In genomic region chr9:14059228-14059779, GRCm38 (mm10) we compare ENCODE assay signal across 8 mouse cellular contexts.
A peak's percentile ranks its signal among the peaks of the same experiment; 100 is the strongest.
DNase-seq lines count a peak whose midpoint lies in the region; ATAC-seq lines count a peak whose summit lies in the region.

No protein-coding gene starts in this region.

- H3K9ac ChIP-seq in midbrain, embryonic 13.5 days (replicated peaks) = no peak overlapping the region
- H3K9ac ChIP-seq in stomach, embryonic 14.5 days (replicated peaks; ENCODE audit: low read depth, low read length) = no peak overlapping the region

- H3K4me2 ChIP-seq in midbrain, embryonic 13.5 days (replicated peaks) = no peak overlapping the region
- H3K4me2 ChIP-seq in stomach, embryonic 14.5 days (replicated peaks; ENCODE audit: low read depth, low read length) = no peak overlapping the region

- peaks cover 16% of the 10 kb centered on the region for H3K4me1 ChIP-seq in midbrain, embryonic 13.5 days (replicated peaks)
- H3K4me1 ChIP-seq in midbrain, embryonic 10.5 days = peaks cover 16% of the 10 kb centered on the region
- peaks cover 10% of the 10 kb centered on the region; the same call in 1 of the 2 replicates for H3K4me1 ChIP-seq in stomach, embryonic 14.5 days (ENCODE audit: control insufficient read depth, insufficient read depth, low read length)

- H3K4me3 ChIP-seq in midbrain, embryonic 13.5 days (replicated peaks) = no peak overlapping the region
- no peak overlapping the region for H3K4me3 ChIP-seq in midbrain, embryonic 10.5 days
- H3K4me3 ChIP-seq in stomach, embryonic 14.5 days (ENCODE audit: low read depth, low read length) = no peak overlapping the region

- no peaks in the 10 kb centered on the region for H3K36me3 ChIP-seq in midbrain, embryonic 13.5 days
- no peaks in the 10 kb centered on the region for H3K36me3 ChIP-seq in midbrain, embryonic 10.5 days
- H3K36me3 ChIP-seq in stomach, embryonic 14.5 days (ENCODE audit: control insufficient read depth, insufficient read depth, low read length) = no peaks in the 10 kb centered on the region

- peak; percentile 34 to 41 for DNase-seq in heart, adult 18-20 months
- no peak for DNase-seq in heart, postnatal 14 days
- DNase-seq in midbrain, embryonic 10.5 days (ENCODE audit: low spot score) = no peak
- peak; percentile 57 for DNase-seq in gonadal fat pad, adult 2 months (ENCODE audit: low read depth)
- no peak for DNase-seq in gastrocnemius, postnatal 25 days

- intact Hi-C loops in heart, postnatal 14 days (cut with DNase I) = no loop called here

- H3K27me3 ChIP-seq in midbrain, embryonic 13.5 days = no peaks in the 10 kb centered on the region
- no peaks in the 10 kb centered on the region for H3K27me3 ChIP-seq in midbrain, embryonic 10.5 days (ENCODE audit: low read depth, poor library complexity, severe bottlenecking)
- H3K27me3 ChIP-seq in stomach, embryonic 14.5 days (ENCODE audit: control insufficient read depth, insufficient read depth, low read length) = no peaks in the 10 kb centered on the region

- no peak overlapping the region for H3K27ac ChIP-seq in midbrain, embryonic 13.5 days
- no peak overlapping the region; the same call in 1 of the 2 replicates for H3K27ac ChIP-seq in midbrain, embryonic 10.5 days (replicated peaks)
- H3K27ac ChIP-seq in stomach, embryonic 14.5 days (ENCODE audit: low read length) = peak overlapping the region; percentile 36; the same call in 1 of the 2 replicates

- 45% methylated on average over 7 of the region's 7 CpGs for WGBS in midbrain, embryonic 13.5 days
- 47% methylated on average over 7 of the region's 7 CpGs for whole genome bisulfite sequencing in midbrain, embryonic 10.5 days
- WGBS in stomach, embryonic 14.5 days = 55% methylated on average over 7 of the region's 7 CpGs

- peak; percentile 46 for ATAC-seq in midbrain, embryonic 13.5 days
- no peak for ATAC-seq in stomach, embryonic 14.5 days (ENCODE audit: insufficient number of reproducible peaks, insufficient read depth, low FRiP score, low read depth)
- ATAC-seq in megakaryocyte progenitor cell, adult 5-6 weeks (replicated peaks; ENCODE audit: poor library complexity) = no peak

- no peaks in the 10 kb centered on the region for H3K9me3 ChIP-seq in midbrain, embryonic 13.5 days
- no peaks in the 10 kb centered on the region for H3K9me3 ChIP-seq in midbrain, embryonic 10.5 days (replicated peaks)
- no peaks in the 10 kb centered on the region for H3K9me3 ChIP-seq in stomach, embryonic 14.5 days (ENCODE audit: control insufficient read depth, low read depth, low read length)

Comparison
In these comparisons a context has a peak if more than half of its experiments do, and no peak if none do; other contexts are left out.
1. DNase-seq: peak in heart, adult 18-20 months (2 of 2) and gonadal fat pad, adult 2 months (single experiment); none in heart, postnatal 14 days (0 of 2), midbrain, embryonic 10.5 days (single experiment) and gastrocnemius, postnatal 25 days (single experiment).